Mouse (Mus musculus) ZHBTc4 (cell line): Measurements from ENCODE around the gene Zbtb39.
A peak's percentile ranks its signal among the peaks of the same experiment; 100 is the strongest.

Experiments used
- DNase-seq: peaks from one replicate; pipeline ENCODE4 v3.0.0-alpha.2; 2011; ENCODE audit warnings: low read depth, low spot score

The Zbtb39 gene

DNA sequence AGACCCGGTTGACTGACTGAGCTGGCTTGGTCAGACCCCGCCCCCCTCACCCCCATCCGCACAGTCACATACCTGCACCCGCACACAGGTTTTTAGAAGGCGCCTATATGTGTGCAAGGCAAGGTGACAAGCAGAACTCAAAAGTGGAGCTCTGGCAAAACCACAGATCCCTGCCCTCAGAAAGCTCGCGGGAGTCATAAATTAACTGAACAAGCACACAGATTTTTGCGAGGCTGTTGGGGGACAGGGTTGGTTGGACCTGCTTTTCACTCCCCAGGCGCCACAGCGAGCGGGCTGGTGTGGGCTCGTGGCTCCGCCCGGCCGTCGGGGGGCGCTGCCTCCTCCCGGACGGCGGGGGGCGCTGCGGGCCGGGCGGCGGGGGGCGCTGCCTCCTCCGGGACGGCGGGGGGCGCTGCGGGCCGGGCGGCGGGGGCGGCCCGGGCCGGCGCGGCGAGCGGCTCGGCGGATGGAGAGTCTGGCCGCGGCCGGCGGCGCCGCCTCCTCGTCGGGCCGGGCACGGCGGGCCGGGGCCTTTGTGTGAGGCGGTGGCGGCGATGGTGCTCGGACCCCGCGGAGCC is at the start of gene Zbtb39:
Gene Zbtb39 (plus strand): TSS at position 456 of the 578 bp plus-strand sequence.
- peak; percentile 89 for DNase-seq

DNA sequence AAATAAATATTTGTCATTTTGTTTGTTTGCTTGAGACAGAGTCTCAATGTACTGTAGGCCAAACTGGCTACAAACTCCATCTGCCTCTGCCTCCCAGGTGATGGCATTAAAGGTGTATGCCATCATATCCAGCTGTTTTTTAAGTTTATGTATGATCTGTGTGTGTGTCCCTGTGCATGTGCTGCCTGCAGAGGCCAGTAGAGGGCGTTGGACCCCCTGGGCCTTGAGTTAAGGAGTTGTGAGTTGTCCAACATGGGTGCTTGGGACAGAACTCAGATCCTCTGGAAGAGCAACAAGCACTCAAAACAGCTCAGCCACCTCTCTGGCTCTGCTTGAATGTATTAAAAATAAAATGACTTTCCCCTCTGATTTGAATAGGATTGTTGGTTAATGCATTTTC is 48.3 kb upstream of the Zbtb39 start:
- peak; percentile 63 for DNase-seq

DNA sequence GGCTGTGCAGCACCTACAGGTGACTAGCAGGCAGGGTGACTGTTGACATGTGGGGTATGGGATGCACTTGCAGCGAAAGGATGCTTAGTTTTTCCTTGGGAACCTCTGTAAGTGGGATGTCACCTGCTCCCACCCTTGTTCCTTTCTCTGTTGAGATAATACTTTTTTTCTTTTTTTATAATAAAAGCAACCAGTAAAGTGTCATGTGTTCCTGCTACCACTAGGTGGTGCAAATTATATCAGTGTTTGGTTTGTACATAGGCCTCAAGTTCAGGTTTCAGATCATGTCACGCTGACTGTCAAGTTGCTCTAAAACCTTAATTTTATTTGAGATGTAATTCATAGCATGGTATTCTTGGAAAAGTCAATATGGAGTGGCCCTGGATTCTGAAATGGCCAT is 44.7 kb upstream of the Zbtb39 start:
- DNase-seq, result no peak

DNA sequence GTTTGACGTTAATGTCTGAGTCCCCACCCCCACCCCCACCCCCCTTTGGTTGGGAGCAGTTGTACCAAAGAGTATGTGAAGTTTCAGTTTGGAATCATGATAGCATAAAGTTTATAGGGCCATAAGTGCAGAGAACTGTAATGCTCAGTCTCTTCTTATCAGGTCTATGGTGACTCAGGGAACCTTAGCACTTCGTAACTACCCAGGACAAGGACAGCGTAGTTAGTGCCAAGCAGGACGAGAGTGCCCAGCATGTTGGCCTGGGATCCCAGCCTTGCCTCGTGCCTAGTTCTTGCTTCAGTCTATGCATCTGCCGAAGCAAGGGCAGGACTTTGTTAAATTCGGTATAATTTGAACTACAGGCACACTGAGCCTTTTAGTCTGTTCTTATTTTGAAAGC is 43.6 kb upstream of the Zbtb39 start:
- no peak for DNase-seq

DNA sequence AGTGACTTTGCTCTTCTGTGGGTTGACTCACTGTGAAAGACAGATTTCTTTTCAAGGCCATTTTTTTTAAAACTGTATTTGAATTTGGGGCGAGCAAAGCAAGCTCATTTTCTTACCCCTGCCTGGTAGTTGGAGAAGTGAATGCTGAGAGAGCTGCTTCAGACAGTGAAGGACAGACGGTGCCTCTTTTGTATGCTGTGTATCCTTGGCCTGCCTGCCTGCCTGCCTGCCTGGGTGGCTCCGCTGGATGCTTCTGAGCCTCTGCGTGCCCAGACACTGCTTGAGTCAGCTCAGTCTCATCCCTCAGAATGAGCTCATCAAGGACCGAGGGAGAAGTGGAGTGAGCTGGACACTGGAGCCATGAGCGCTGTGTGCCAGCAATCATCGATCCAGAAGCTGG is 40.4 kb upstream of the Zbtb39 start:
- DNase-seq, result no peak

DNA sequence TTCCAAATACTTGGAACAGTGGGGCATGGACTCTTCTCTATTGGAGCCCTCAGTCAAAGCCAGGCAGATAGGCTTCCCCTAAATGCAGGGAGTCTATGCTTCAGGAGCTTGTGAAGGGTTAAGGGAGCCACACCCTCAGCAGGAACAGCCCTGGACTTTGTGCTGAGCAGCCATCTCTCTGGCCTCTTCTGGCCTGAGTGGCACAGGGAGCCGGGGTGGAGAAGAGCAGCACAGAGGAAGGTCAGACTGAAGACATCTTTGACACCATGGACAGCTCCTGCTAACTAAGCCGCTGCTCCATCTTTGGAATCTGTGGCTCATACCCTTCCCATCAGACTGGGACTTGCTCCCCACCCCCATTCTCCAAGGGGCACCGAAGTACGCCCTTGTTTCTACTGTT is 36.0 kb upstream of the Zbtb39 start:
- peak; percentile 73 for DNase-seq

DNA sequence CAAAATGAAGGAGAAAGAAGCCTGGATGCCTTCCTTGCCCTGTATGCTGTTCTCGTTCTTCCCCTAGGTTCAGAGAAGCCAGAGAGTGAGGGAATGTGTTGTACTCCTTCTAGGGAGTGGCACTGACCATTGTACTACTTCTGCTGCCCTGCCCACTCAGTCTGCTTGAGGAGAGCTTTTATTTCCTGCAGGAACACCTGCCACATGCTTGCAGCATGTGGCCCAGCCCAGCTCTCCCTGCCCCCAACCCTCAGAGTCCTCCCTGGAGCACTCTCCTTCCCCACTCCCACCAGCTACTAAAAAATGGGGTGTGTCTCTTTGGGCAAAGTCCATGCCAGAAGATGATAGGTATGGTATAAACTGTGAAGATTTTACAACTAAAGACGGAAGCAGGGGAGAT is 35.0 kb upstream of the Zbtb39 start:
- no peak for DNase-seq

GRCm38 (mm10) chr10:127704766-127705220 is 34.5 kb upstream of the Zbtb39 start, which contains the start of gene Myo1a:
TSS of gene Myo1a (plus strand) at chr10:127705170.
- DNase-seq, result peak; percentile 44

GRCm38 (mm10) chr10:127705783-127706182 is 33.6 kb upstream of the Zbtb39 start:
- DNase-seq, result no peak

DNA sequence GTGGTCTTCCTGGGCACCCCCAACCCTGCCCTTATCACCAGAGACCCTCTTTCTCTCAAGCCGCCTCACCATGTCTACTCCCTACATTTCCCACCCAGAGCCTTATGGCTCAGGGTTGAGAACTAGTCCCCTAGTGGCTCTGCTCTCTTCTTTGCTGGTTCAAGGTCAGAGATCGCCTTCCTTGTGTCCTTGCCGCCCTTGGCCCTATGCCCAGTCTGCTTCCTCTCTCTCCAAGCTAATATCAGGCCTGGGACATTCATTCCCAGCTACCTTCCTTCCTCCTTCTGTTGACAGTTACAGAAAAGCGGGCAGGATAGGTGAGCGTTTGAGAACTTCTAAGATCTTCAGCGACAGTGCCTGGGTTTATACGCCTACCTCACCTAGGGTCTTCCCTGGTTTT is 31.6 kb upstream of the Zbtb39 start:
- DNase-seq, result no peak

GRCm38 (mm10) chr10:127708850-127709370 is 30.4 kb upstream of the Zbtb39 start:
- no peak for DNase-seq

DNA sequence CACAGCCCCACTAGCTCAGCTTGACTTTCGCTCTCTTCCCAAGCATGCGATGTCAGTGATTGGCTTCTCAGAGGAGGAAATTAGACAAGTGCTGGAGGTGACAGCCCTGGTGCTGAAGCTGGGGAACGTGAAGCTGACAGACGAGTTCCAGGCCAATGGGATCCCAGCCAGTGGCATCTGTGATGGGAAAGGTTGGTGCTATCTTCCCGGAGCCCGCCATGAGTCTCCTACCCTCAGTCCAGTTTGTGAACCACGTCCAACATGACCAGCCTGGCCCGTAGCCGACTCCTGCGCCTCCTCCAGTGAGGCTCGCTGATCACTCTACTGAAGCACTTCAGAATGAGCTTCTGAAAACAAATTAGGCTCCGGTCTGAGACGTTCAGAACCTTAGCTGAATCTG is 29.0 kb upstream of the Zbtb39 start:
- no peak for DNase-seq

DNA sequence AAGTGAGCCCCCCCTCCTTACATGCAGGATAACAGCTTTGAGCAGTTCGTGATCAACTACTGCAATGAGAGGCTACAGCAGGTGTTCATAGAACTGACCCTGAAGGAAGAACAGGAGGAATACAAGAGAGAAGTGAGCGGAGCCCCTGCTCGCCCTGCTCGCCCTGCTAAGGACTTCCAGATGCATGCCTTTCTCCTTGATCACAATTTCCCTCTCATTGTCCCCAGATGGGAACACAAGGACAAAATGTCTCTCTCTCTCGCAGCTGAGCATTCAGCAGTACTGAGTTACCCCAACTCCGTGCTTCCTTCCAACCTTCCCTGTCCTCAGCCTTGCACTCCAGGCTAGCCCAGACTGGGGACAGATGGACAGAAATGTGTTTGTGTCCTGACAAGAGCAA is 26.6 kb upstream of the Zbtb39 start:
- DNase-seq, result no peak

GRCm38 (mm10) chr10:127721671-127722418 is 17.5 kb upstream of the Zbtb39 start:
- no peak for DNase-seq

DNA sequence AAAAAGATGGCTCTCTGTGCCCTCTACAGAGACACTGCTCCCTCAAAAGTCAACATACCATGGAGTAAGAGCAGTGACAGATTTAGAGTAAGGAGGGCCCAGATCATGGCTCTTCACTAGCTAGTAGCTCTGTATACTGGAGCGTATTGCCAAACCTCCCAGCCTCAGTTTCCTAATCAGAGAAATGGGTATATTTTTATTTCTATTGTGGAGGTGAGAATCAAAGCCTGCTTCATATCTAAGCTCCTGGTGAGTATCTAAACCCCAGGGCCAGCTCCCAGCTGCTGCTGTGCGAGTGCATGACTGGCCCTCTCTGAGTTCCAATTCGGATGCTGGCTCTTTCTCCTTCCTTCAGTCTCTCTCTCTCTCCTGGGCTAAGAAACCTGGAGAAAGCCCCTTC is 15.2 kb upstream of the Zbtb39 start, which contains the start of gene Tac2:
Gene Tac2 (plus strand): TSS at position 301 of the 400 bp plus-strand sequence.
- no peak for DNase-seq

GRCm38 (mm10) chr10:127725136-127725535 is 14.2 kb upstream of the Zbtb39 start:
- DNase-seq, result no peak

DNA sequence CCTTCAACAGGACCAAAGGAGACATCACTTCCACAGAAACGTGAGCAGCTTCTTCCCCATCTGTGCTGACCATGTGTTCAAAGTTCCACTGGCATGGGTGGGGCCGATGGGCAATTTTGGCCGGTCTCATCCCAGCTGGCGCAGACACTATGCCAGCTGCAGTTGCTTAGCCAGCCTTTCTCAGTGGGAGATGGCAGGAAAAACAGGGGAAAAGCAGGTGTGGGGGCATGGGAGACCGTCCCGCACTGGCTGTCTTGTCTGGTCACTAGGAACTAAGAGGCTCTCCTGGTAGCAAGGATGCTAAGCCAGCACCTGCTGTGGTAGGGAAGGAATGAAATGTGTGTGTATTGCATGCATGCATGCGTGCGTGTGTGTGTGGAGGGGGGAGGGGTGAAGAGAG is 10.9 kb upstream of the Zbtb39 start:
- DNase-seq, result no peak

GRCm38 (mm10) chr10:127730285-127730932 is 8.9 kb upstream of the Zbtb39 start:
- no peak for DNase-seq

DNA sequence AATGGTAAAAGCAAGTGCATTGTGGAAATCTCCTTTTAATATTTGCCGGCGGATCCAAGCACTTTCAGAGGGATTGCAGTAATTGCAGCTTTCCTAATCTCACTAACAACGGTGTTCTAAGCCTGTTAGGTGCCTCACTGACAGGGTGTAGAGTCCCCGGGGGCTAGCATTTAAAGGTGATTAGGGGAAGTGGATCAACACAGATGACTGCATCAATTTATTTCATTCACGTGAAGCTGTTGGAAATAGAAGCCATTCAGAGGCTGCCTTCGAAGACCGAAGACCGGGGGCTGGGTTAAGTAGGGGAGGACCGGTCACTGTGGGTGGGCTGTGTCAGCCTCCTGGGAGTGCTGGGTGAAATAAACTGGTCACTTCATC is 8.4 kb upstream of the Zbtb39 start:
- no peak for DNase-seq

GRCm38 (mm10) chr10:127731397-127731796 is 7.9 kb upstream of the Zbtb39 start:
- no peak for DNase-seq

- peak; percentile 72 for DNase-seq
These were observed 4.9 kb upstream of the Zbtb39 start for GRCm38 (mm10) chr10:127734434-127734833.

- DNase-seq, result no peak
These were observed 3.1 kb upstream of the Zbtb39 start for GRCm38 (mm10) chr10:127736266-127736665.

DNA sequence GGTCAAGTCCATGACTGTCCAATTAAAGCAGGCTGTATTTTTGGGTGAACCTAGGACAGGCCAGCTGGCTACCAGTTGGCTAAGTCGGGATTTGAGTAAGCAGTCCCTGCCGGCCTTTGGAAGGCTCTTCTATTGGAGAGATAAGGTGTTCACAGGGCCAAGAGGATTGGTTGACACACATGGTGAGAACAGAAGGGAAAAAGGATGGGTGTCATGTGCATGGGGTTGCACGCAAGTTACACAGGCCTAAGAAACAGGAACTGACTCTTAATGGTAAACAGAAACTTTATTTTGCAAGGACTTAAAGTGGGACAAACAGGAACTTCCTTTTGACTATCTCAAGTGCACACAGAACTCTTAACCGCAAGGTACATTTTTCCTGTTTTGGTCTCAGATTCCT is 2.4 kb upstream of the Zbtb39 start:
- no peak for DNase-seq
